Mouse (Mus musculus) kidney, embryonic 15.5 days (tissue): ENCODE results near the gene Eri3. TPM values are rescaled to one million over a fixed set of nuclear protein-coding genes. Genes with fewer than 3 reads are reported as not detected.
A peak's percentile ranks its signal among the peaks of the same experiment; 100 is the strongest.

Source experiments
- ATAC-seq: fragments of 200-750 bp; cut with Nextera tagmentation; replicated peaks from 2 replicates; pipeline ENCODE4 v1.8.0; 2017; ENCODE audit warnings: moderate TSS enrichment; ENCODE audit not compliant: low FRiP score
- H3K27ac ChIP-seq: fragments of 300-500 bp; sonication (generic); 2 replicates; pipeline ENCODE4 v1.5.1; 2015; ENCODE audit warnings: mild to moderate bottlenecking, inconsistent platforms
- H3K27me3 ChIP-seq: fragments of 300-500 bp; sonication (generic); 2 replicates; pipeline ENCODE4 v1.6.1; 2015; ENCODE audit warnings: inconsistent platforms
- H3K36me3 ChIP-seq: fragments of 300-500 bp; sonication (generic); 2 replicates; pipeline ENCODE4 v1.6.1; 2015; ENCODE audit warnings: inconsistent platforms
- H3K4me1 ChIP-seq: fragments of 300-500 bp; sonication (generic); 2 replicates; pipeline ENCODE4 v1.6.1; 2015; ENCODE audit warnings: inconsistent platforms
- H3K4me2 ChIP-seq: fragments of 300-500 bp; sonication (generic); 2 replicates; pipeline ENCODE4 v1.6.1; 2015; ENCODE audit warnings: moderate library complexity, mild to moderate bottlenecking, inconsistent platforms
- H3K4me3 ChIP-seq: fragments of 300-500 bp; sonication (generic); replicated peaks from 2 replicates; pipeline ENCODE4 v1.5.1; 2015; ENCODE audit warnings: mild to moderate bottlenecking, inconsistent platforms
- H3K9ac ChIP-seq: fragments of 300-500 bp; sonication (generic); 2 replicates; pipeline ENCODE4 v1.6.1; 2015; ENCODE audit warnings: mild to moderate bottlenecking, inconsistent platforms
- H3K9me3 ChIP-seq: fragments of 300-500 bp; sonication (generic); replicated peaks from 2 replicates; pipeline ENCODE4 v1.6.1; 2016; ENCODE audit warnings: inconsistent platforms
- WGBS: fragments of 180-500 bp; shearing (Covaris S2); methylation state at CpG from one replicate; pipeline ENCODE4 v1.1.7; 2015; ENCODE audit warnings: mixed read lengths; 5-methylcytosine and 5-hydroxymethylcytosine counted together
- polyA plus RNA-seq: library from polyadenylated mRNA; unstranded; fragments of >200 nt; fragmentation: Nextera tagmentation; extraction: Ambion mirVana; gene quantifications from 2 replicates; pipeline ENCODE4 v1.2.1, GENCODE M21; 2015

Eri3 gene
- polyA plus RNA-seq, 1 experiment from 2014 or later = 149 TPM

GRCm38 (mm10) chr4:117545448-117545847 is 4.7 kb upstream of the Eri3 start:
- H3K4me3 ChIP-seq = no peak overlapping the region
- no peak for ATAC-seq
- H3K4me2 ChIP-seq = no peak overlapping the region
- WGBS = 94% methylated on average over 3 of the region's 3 CpGs
- H3K9ac ChIP-seq = no peak overlapping the region
- H3K4me1 ChIP-seq = peaks cover 7% of the 10 kb centered on the region; the same call in 1 of the 2 replicates
- no peak overlapping the region for H3K27ac ChIP-seq
- peaks cover 11% of the 10 kb centered on the region; the same call in 1 of the 2 replicates for H3K27me3 ChIP-seq
- H3K9me3 ChIP-seq = no peaks in the 10 kb centered on the region
- no peaks in the 10 kb centered on the region for H3K36me3 ChIP-seq

- ATAC-seq = no peak
- no peak overlapping the region for H3K27ac ChIP-seq
- no peak overlapping the region for H3K4me3 ChIP-seq
- peaks cover 18% of the 10 kb centered on the region for H3K4me1 ChIP-seq
- H3K9ac ChIP-seq = no peak overlapping the region
- peaks cover 11% of the 10 kb centered on the region; the same call in 1 of the 2 replicates for H3K27me3 ChIP-seq
- no peaks in the 10 kb centered on the region for H3K36me3 ChIP-seq
- H3K4me2 ChIP-seq = no peak overlapping the region
- H3K9me3 ChIP-seq = no peaks in the 10 kb centered on the region
- WGBS = 82% methylated on average over 6 of the region's 6 CpGs
Observed at GRCm38 (mm10) chr4:117546616-117547015, 3.5 kb upstream of the Eri3 start.

- H3K4me1 ChIP-seq = peaks cover 25% of the 10 kb centered on the region
- no peak for ATAC-seq
- no peaks in the 10 kb centered on the region for H3K27me3 ChIP-seq
- peak overlapping the region; percentile 37; the same call in 1 of the 2 replicates for H3K4me2 ChIP-seq
- no peak overlapping the region for H3K9ac ChIP-seq
- peak overlapping the region; percentile 98 for H3K4me3 ChIP-seq
- no peak overlapping the region for H3K27ac ChIP-seq
- peaks cover 4% of the 10 kb centered on the region; the same call in 1 of the 2 replicates for H3K36me3 ChIP-seq
- 48% methylated on average over 6 of the region's 6 CpGs for WGBS
- no peaks in the 10 kb centered on the region for H3K9me3 ChIP-seq
Observed at GRCm38 (mm10) chr4:117549576-117549975, 589 bp upstream of the Eri3 start.

- no peaks in the 10 kb centered on the region for H3K9me3 ChIP-seq
- H3K4me2 ChIP-seq = peak overlapping the region; percentile 78
- WGBS = 44% methylated on average over 8 of the region's 8 CpGs
- peak overlapping the region; percentile 86 for H3K9ac ChIP-seq
- peak overlapping the region; percentile 98 for H3K4me3 ChIP-seq
- H3K27me3 ChIP-seq = peaks cover 2% of the 10 kb centered on the region; the same call in 1 of the 2 replicates
- ATAC-seq = no peak
- H3K27ac ChIP-seq = no peak overlapping the region
- peaks cover 34% of the 10 kb centered on the region for H3K4me1 ChIP-seq
- peaks cover 4% of the 10 kb centered on the region; the same call in 1 of the 2 replicates for H3K36me3 ChIP-seq
Observed at GRCm38 (mm10) chr4:117551144-117552000, 1.2 kb downstream of the Eri3 start.

GRCm38 (mm10) chr4:117555495-117555894 is 5.3 kb downstream of the Eri3 start:
- H3K27ac ChIP-seq = no peak overlapping the region
- 64% methylated on average over 2 of the region's 2 CpGs for WGBS
- H3K27me3 ChIP-seq = peaks cover 2% of the 10 kb centered on the region; the same call in 1 of the 2 replicates
- ATAC-seq = no peak
- H3K4me1 ChIP-seq = peaks cover 42% of the 10 kb centered on the region
- H3K4me2 ChIP-seq = no peak overlapping the region
- H3K9ac ChIP-seq = no peak overlapping the region
- no peak overlapping the region for H3K4me3 ChIP-seq
- peaks cover 4% of the 10 kb centered on the region; the same call in 1 of the 2 replicates for H3K36me3 ChIP-seq
- no peaks in the 10 kb centered on the region for H3K9me3 ChIP-seq

GRCm38 (mm10) chr4:117556372-117556771 is 6.2 kb downstream of the Eri3 start:
- Histone ChIP-seq H3K4me2 (no peak overlapping the region), H3K4me1 (peaks cover 34% of the 10 kb centered on the region), H3K27me3 (peaks cover 2% of the 10 kb centered on the region; the same call in 1 of the 2 replicates), H3K9me3 (no peaks in the 10 kb centered on the region), H3K27ac (no peak overlapping the region), H3K4me3 (no peak overlapping the region), H3K9ac (no peak overlapping the region), H3K36me3 (peaks cover 4% of the 10 kb centered on the region; the same call in 1 of the 2 replicates)
- no peak for ATAC-seq
- WGBS = 26% methylated on average over 5 of the region's 5 CpGs

GRCm38 (mm10) chr4:117557068-117557645 is 7.0 kb downstream of the Eri3 start:
- Histone ChIP-seq H3K4me3 (no peak overlapping the region), H3K4me1 (peaks cover 26% of the 10 kb centered on the region), H3K27me3 (peaks cover 2% of the 10 kb centered on the region; the same call in 1 of the 2 replicates), H3K9me3 (no peaks in the 10 kb centered on the region), H3K9ac (no peak overlapping the region), H3K4me2 (no peak overlapping the region), H3K36me3 (peaks cover 4% of the 10 kb centered on the region), H3K27ac (no peak overlapping the region)
- WGBS = 61% methylated on average over 5 of the region's 5 CpGs
- no peak for ATAC-seq

GRCm38 (mm10) chr4:117563967-117564366 is 13.8 kb downstream of the Eri3 start:
- ATAC-seq = no peak
- WGBS = 85% methylated on average over 9 of the region's 9 CpGs
- H3K4me2 ChIP-seq = no peak overlapping the region

GRCm38 (mm10) chr4:117568846-117569245 is 18.7 kb downstream of the Eri3 start:
- Histone ChIP-seq H3K4me1 (no peaks in the 10 kb centered on the region), H3K36me3 (peaks cover 51% of the 10 kb centered on the region), H3K9me3 (no peaks in the 10 kb centered on the region), H3K9ac (no peak overlapping the region), H3K27ac (no peak overlapping the region), H3K27me3 (no peaks in the 10 kb centered on the region), H3K4me3 (no peak overlapping the region), H3K4me2 (no peak overlapping the region)
- no peak for ATAC-seq
- WGBS = 57% methylated on average over 2 of the region's 2 CpGs

More at GRCm38 (mm10) chr4:117563967-117564366, 13.8 kb downstream of the Eri3 start:
- Histone ChIP-seq H3K9ac (no peak overlapping the region), H3K4me1 (no peaks in the 10 kb centered on the region), H3K4me3 (no peak overlapping the region), H3K27me3 (no peaks in the 10 kb centered on the region), H3K36me3 (peaks cover 37% of the 10 kb centered on the region), H3K27ac (no peak overlapping the region), H3K9me3 (no peaks in the 10 kb centered on the region)

- Histone ChIP-seq H3K27me3 (no peaks in the 10 kb centered on the region), H3K36me3 (peaks cover 39% of the 10 kb centered on the region), H3K9ac (no peak overlapping the region), H3K9me3 (no peaks in the 10 kb centered on the region), H3K4me3 (no peak overlapping the region), H3K27ac (no peak overlapping the region), H3K4me2 (no peak overlapping the region), H3K4me1 (no peaks in the 10 kb centered on the region)
- ATAC-seq = no peak
- 77% methylated on average over 5 of the region's 5 CpGs for WGBS
Observed at GRCm38 (mm10) chr4:117570964-117571363, 20.8 kb downstream of the Eri3 start.

GRCm38 (mm10) chr4:117577579-117577978 is 27.4 kb downstream of the Eri3 start:
- H3K4me3 ChIP-seq = no peak overlapping the region
- no peaks in the 10 kb centered on the region for H3K27me3 ChIP-seq
- no peak for ATAC-seq
- no peaks in the 10 kb centered on the region for H3K9me3 ChIP-seq
- H3K4me2 ChIP-seq = no peak overlapping the region
- peaks cover 17% of the 10 kb centered on the region; the same call in 1 of the 2 replicates for H3K4me1 ChIP-seq
- no peak overlapping the region for H3K9ac ChIP-seq
- WGBS = 68% methylated on average over 1 of the region's 1 CpGs
- peaks cover 34% of the 10 kb centered on the region for H3K36me3 ChIP-seq
- H3K27ac ChIP-seq = no peak overlapping the region

- H3K27me3 ChIP-seq = no peaks in the 10 kb centered on the region
- H3K9me3 ChIP-seq = no peaks in the 10 kb centered on the region
- no peak overlapping the region for H3K27ac ChIP-seq
- no peak for ATAC-seq
- peaks cover 58% of the 10 kb centered on the region for H3K36me3 ChIP-seq
- H3K4me3 ChIP-seq = no peak overlapping the region
- H3K4me2 ChIP-seq = no peak overlapping the region
- no peak overlapping the region for H3K9ac ChIP-seq
- WGBS = 53% methylated on average over 9 of the region's 9 CpGs
- peaks cover 11% of the 10 kb centered on the region; the same call in 1 of the 2 replicates for H3K4me1 ChIP-seq
Observed at GRCm38 (mm10) chr4:117581626-117582025, 31.5 kb downstream of the Eri3 start.
